Mouse (Mus musculus): ENCODE results near the gene Secisbp2l.

Gene Secisbp2l

DNA sequence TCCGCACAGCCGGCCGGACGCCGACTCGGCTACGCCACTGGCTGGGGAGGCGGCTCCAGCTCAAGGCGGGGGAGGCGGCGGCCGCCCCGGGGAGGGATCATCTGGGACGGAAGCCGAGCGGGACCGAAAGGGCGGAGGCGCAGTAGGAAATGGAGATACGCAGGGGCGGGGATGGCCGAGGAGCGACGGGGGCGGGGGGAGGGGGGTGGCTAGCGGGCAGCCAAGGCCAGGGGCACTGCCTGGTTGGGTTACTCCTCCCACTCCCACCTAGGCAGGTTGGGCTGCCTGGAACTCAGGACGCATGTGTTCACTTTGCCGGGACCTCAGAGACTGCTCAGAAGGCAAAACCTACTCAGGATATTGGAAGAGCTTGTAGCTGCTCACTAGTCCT, at the start of gene Secisbp2l:
TSS of gene Secisbp2l (minus strand) at position 152 of the 391 bp plus-strand sequence.
- in situ Hi-C loops (cut with MseI, MboI) = no loop called here

DNA sequence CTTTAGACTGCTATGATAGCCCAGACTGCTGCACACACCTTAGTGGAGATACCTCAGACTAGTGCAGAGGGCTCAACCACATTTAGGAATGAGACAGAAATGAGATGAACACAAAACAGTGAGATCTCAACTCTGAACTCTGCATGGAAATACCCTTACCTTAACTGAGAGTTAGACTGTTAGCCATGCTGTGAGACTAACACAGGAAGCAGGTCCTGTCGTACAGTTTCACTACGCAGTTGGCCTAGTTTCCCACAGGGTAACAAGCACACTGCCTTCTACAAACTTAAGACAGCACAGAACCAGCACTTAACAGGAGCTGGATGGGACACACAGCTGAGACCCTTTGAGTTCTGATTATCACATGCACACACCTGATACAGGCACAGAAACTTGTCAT, 47.3 kb upstream of the Secisbp2l start:
- in situ Hi-C loops (cut with MseI, MboI) = no loop called here

DNA sequence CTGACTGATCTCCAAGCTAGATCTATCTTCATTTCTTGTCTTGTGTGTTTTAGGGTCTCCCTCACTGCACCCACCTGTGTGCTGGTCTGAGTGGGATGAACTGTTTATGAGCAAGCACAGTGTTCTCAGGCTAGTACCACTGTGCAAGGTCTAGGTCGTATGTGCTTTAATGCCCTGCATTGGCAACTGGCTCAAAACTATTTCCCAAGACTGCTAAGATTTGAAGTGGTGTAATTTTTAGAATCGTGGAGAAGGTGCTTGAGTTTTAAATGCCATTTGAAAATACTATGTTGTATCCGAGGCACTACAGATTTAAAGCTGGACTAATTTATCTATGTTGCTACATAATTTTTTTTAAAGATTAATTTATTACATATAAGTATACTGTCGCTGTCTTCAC, 45.2 kb upstream of the Secisbp2l start:
- in situ Hi-C loops (cut with MseI, MboI) = no loop called here

DNA sequence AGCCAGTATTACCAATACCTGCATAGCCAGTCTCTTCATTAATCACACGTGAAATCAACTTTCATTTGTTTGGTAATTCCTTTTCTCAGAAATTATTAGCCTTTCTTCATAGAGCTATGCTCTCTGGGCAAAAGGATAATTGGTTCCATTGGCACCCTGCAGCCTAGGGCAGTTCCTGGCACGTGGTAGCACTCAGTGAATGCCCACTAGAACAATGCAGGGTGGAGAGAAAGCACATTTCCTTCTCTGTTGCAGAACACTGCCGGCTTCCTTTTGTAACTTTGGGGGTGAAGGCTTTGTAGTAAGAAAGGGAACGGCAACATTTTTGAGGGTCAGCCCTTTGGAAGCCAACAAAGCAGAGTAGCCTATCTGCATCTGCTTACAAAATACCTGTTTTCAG, 43.5 kb upstream of the Secisbp2l start:
- in situ Hi-C loops (cut with MseI, MboI) = no loop called here

DNA sequence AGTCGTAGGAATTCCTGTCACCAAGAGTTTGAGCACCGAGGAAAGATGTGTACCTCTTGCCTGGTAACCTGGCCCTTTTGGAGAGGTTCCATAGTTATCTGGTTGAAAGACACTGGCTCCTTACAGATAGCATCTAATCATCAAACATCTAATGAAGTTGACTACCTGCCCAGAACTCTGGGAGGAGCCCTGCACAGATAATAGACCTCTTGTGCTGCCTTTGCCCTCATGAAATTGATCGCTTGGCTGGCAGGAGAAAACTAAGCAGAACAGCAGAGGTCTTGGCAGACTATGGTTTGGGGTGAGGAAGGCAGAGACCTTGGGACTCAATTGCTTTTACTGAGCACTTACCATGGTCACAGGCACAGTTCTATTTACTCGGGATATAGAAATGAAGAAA, 37.7 kb upstream of the Secisbp2l start:
- in situ Hi-C loops (cut with MseI, MboI) = no loop called here

DNA sequence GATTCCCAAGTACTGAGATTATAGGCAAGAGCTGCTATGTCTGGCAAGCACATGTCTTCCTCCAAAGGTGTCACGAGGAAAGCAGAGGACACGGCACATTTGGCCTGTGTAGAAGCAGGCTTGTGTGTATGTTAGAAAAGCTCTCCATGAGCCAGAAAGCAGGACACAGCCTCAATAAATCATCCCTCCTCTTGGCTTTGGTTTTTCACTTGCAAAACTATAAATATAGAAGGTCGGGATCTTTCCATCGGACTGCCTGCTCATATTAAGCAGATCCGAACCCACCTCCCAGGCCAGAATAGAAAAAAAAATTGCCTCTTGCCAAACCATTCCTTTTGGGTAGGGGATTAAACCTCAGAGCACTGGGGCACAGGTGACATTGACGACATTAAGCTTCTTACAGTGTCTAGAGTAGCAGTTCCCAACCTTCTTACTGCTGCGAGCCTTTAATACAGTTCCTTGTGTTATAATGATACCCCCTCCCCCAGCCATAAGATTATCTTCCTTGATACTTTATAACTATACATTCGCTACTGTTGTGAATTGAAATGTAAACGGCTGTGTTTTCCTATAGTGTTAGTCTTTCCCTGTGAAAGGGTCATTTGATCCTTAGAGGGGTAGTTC, 31.4 kb upstream of the Secisbp2l start:
- in situ Hi-C loops (cut with MseI, MboI) = no loop called here

DNA sequence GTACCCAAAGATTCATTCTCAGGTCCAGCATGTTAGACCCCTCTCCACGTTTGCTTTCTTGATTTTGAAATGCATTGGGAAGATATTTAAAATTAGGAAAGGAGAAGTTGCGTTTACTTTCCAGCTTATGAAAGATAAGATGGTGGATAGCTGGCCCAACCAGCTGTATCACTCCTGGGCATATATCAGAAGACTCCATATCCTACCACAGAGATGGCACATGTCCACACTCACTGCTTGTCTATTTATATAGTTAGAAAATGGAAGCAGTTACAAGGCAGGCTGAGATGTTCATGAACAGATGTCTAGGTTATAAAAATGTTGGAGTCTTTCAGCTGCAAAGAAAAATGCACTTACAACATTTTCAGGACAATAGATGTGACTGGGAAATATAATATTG, 28.7 kb upstream of the Secisbp2l start:
- in situ Hi-C loops (cut with MseI, MboI) = no loop called here

DNA sequence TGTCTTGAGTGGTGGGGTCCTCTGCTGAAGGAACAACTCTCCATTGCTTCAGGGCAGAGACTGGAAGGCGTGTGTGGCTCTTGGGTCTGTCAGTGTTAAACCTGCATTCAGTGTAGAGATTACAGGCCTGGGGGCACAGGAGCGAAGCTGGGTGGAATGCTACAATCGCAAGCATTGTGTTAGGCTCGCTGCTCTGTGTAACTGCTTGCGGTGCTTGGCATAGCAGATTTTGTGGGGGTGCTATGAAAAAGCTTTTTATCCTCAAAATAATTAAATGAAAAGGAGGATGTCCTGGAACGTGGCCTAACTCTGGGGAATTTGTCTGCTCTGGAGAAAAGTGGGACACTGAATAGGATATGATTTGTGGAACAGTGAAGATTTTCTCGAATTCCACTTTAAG, 26.9 kb upstream of the Secisbp2l start:
- in situ Hi-C loops (cut with MseI, MboI) = no loop called here

DNA sequence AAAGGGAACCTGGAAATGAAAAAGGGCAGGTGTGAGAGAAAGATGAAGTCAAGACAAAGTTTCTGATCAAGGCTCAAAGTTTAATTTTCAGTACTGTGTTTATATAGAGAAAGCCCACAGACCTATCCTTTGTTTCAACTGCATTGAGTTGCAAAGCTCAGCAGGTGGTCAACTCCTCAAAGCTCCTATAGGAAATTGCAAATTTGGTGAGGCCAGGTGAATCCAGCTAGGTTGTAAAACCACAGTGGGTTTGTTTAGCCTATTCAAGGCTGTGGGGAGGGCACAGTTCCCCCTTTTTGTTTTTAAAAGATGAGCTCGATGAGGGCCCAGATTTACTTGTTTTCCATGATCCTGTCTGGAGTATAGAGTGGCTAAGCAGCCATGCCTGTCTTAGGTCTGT, 23.2 kb upstream of the Secisbp2l start:
- in situ Hi-C loops (cut with MseI, MboI) = no loop called here

DNA sequence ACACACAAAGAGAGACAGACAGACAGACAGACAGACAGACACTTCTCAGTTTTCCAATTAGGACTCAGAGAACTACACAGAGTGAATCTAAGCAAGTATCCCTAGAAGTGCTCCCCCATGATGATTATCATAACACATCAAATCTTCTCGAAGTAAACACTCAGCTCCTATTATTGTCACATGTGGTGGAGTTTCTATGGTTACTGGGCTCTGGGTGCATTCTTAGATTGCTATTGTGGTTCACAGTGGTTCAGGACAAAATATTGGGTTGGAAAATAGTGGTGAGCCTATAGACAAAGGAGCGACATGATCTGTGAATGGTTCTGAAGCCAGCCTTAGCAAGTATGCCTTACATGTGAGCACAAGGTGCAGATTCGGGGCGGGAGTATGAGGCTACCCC, 19.3 kb upstream of the Secisbp2l start:
- in situ Hi-C loops (cut with MseI, MboI) = no loop called here

DNA sequence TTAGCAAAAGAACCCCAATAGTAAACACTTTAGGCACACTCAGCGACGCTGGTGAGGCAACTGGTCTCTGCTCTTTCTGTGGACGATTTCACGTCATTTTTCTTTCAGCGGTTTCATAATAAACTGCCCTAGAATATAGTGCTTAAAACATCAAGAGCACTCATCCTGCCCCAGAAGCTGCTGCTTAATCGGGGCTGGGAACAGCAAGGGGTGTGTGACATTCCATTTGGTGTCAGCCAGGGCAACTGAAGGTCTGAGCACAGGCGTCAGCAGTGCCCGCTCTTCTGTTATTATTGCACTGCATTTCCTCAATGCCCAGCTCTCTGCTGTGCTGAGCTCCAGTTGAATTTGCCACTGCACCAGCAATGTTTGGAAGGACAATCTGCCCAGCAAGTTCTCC, 18.4 kb upstream of the Secisbp2l start:
- in situ Hi-C loops (cut with MseI, MboI) = no loop called here

DNA sequence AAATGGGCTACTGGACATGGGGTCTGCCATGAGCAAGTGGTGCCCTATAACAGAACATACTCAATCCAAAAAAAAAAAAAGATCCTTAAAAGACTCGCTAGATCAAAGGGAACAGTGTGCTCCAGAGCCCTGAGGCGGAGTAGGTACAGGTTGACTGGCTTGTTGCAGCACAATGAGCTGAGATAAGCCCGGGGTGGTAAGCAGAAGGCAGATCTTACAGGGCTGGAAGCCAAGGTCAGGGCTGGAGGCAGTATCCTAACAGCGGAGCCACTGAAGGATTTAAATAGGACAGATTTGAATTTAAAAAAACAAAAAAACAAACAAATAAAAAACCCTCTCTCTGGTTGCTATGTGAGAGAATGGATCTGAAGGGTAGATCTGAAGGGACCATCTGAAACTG, 17.8 kb upstream of the Secisbp2l start:
- in situ Hi-C loops (cut with MseI, MboI) = no loop called here

DNA sequence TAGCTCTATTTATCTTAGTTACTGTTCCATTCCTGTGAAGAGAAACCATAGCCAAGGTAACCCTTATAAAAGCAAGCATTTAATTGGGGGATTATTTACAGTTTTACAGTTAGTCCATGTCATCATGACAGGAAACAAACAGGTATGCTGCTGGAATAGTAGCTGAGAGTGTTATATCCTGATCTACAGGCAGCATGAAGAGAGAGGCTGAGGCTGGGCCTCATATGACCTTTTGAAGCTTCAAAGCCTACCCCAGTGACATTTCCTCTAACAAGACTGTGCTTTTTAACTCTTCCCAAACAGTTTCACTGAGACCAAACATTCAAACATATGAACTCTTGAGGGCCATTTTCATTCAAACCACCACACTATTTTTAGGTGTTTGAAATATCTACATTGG, 15.2 kb upstream of the Secisbp2l start:
- in situ Hi-C loops (cut with MseI, MboI) = no loop called here

DNA sequence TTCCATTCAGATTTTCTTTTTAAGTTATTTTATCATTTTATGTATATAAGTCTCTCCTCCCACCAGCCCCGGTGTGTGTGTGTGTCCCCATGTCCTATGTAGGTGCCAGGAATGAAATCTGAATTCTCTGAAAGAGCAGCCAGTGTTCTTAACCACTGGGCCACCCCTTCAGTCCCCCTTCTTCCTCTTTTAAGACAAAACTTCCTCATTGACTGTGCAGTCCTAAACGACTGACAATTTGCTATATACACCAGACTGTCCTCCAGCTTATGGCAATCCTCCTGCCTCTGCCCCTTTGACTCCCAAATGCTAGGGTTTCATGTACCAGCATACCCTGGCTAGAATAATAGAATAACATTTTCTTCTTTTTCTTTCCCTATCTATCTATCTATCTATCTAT, 12.4 kb upstream of the Secisbp2l start:
- in situ Hi-C loops (cut with MseI, MboI) = no loop called here

DNA sequence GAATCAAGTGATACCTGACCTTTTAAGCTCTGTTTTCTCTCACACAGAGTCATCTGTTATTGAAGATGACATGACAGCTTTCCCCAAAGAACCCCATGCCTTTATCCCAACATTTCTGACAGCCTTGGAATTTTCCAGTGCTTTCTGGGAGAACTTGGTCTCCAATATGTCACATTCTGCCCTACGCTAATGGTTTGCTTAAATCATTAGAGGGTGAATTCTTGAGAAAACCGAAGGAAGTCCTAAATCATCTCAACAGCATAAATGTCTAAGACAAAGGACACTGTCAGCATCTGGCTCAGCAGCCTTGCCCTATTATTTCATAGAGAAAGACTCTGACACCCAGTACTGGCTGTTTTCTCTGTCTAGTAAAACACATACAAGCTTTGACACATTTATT, 11.5 kb upstream of the Secisbp2l start:
- in situ Hi-C loops (cut with MseI, MboI) = no loop called here

DNA sequence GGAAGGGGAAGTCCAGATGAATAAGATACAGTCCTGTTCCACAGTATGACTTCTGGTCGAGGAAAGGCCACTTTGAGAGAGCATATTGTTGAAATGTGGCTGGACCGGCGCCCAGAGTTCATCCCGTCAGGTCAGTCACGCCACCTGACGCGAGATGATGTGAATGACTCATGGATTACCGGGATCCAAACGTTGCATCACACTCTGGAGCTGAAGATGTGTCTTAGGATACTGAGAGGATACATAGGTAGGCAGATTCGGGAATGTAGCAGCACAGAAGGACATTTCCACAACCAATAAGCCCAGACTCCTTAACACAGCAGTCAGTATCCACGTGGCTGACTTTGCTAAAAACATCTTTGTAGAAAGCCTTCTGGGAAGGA, 10.2 kb upstream of the Secisbp2l start:
- in situ Hi-C loops (cut with MseI, MboI) = no loop called here

DNA sequence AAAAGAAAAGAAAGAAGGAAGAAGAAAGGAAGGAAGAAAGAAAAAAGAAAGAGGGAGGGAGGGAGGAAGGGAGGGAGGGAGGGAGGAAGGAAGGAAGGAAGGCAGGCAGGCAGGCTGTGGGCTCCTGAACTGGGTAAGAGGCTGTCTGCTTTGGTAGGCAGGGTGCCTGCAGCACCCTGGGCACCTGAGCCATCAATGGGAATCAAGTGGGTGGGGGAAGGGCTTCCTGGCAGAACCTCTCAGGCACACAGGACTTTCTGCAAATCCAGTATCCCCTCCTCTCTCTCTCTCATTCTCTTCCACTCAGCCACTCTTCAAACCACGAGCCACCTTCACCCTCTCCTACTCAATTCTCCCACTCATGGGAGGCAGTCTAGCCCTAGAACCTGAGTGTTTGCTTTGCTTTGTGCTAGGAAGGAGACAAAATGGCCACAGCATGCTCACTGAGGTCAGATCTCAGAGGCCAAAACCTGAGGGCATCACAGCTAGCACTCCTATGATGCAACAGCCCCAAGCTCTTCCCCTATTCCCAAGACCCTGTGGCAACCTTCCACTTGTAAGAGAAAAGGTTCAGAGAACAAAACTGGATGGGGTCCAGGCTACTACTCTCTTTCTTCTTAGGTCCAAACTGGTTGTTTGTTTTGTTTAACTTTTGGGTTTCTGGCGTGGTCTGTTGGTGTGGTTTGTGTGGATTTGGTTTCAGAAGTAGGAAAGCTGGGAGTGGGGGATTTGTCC, 9.6 kb upstream of the Secisbp2l start:
- in situ Hi-C loops (cut with MseI, MboI) = no loop called here

DNA sequence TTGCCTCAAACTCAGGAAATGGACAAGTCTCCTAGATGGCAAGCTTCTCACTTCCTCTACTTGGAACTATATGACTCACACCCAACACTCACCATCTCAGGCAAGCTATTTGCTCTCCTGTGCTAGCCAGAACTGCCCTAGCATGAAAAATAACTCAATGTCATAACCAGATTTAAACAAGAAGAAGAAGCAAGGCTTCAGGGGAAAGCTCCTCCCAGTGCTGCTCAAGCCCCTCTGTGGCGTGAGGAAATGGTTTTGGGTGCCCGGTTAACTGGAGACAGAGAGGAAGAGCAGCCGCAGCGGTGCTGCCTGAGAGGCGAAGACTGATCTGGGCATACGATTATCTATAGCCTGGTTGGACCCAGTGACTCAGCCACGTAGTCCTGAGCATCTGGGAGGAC, 8.8 kb upstream of the Secisbp2l start:
- in situ Hi-C loops (cut with MseI, MboI) = no loop called here

DNA sequence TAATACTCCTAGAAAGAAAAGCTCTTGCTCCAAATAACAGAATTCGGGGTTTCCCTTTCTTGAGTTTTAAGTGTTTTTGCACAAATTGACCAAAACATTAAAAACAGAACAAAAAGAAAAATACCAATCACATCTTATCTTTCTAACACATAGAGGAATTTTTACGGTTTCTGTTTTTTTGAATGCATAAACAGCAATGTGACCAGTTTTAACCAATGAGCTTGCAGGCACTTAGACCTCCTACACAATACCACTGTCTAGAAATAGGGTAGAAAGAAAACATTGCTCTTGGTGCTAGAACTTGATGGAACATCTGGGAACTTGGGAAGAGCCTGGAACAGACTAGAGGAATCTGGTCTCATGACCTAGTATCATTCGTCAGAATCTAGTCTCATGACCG, 7.6 kb upstream of the Secisbp2l start:
- in situ Hi-C loops (cut with MseI, MboI) = no loop called here

DNA sequence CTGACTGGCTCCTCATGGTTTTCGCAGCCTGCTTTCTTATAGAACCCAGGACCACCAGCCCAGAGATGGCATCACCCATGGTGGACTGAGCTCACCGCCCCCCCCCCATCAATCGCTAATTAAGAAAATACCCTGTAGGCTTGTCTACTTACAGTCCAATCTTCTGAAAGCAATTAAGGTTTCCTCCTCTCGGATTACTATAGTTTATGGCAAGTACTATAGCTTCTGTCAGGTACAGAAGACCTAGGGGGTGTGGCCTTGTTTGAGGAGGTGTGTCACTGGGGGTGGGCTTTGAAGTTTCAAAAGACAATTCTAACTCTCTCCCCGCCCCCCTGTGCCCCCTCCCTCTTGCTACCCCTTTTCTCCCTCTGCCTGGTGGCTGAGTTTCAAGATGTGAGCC, 6.6 kb upstream of the Secisbp2l start:
- in situ Hi-C loops (cut with MseI, MboI) = no loop called here

DNA sequence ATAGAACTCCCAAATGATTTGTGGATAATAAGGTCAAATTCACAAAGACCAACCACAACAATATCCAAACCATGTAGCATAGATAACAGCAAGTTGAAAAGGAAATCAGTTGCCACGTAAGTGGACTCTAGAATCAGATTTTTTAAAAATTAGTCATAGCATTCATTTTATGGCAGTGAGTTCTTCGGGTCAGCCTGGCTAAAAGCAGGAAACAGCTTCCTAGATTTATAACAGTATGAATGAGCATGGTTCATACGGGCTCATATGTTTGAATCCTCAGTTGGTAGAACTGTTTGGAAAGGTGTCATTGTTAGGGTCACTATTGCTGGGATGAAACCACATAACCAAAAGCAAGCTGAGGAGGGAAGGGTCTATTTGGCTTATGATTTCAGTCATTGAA, 6.1 kb upstream of the Secisbp2l start:
- in situ Hi-C loops (cut with MseI, MboI) = no loop called here

DNA sequence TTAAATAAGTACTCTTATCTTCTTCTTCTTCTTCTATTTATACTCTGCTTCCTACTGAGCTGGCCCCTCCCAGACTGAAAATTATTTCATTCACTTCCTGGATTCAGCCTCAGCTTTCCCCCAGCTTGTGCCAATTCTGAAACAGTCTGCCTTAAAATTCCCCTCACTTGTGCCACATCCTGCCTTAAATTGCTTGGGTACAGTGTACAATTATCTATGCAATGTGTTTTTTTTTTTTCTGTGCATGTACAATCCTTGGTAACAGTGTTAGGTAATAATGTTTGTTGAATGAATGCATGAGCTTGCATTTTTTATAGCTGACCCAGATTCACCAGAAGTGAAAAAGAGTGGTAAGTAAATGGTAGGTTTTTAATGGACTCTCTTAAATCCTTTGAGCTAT, 5.7 kb upstream of the Secisbp2l start:
- in situ Hi-C loops (cut with MseI, MboI) = no loop called here

DNA sequence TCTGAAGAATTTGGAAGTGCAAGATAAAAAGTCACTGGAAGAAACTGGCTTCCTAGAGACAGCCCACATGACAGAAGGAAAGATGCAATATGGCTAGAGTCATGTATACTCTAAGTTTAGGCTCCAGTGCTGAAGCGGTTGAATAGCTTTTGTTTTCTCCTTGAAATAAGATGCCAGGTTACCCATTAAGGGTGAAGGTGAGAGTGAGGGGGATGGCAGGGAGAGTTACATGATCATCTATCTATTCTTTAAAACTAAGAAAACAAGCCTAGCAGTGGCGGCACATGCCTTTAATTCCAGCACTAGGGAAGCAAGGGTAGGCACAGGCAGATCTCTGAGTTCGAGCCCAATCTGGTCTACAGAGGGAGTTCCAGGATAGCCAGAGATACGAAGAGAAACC, 2.4 kb upstream of the Secisbp2l start:
- in situ Hi-C loops (cut with MseI, MboI) = no loop called here

DNA sequence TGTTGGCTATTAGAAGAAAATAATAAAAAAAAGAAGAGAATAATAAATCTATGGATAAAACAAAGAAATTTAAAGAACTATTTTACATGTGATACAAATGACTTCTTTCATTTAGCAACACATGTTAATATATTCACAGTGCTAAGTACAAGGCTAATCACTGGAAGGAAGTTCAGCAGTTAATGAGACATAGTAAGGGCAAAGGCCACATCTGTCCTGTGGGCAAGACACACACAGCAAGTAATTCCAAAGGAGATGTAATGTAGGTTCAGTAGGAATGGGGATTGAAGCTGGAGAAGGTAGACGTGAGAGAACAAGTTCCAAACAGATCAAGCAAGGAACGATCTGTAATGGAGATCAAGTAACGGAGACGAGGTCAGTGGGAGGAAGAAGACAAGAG, 1.7 kb upstream of the Secisbp2l start:
- in situ Hi-C loops (cut with MseI, MboI) = no loop called here

Measured in mouse trophoblast stem cell (cell line).